Mouse (Mus musculus) testis, adult 2 months (tissue): ENCODE data around the gene Nupr1.

Experiments
- CTCF ChIP-seq: fragments of 200-500 bp; IDR thresholded peaks from 2 replicates; pipeline ENCODE4 v1.5.1; 2012; ENCODE audit warnings: low read depth, mild to moderate bottlenecking, inconsistent platforms, low read length, moderate library complexity; ENCODE audit not compliant: control insufficient read depth, insufficient read depth, insufficient replicate concordance
- POLR2A ChIP-seq: fragments of 200-500 bp; IDR thresholded peaks from 2 replicates; pipeline ENCODE4 v1.6.1; 2012; ENCODE audit warnings: low read depth, mild to moderate bottlenecking, inconsistent platforms, low read length, moderate library complexity; ENCODE audit not compliant: control insufficient read depth

- TF ChIP-seq CTCF (no peak), POLR2A (no peak)
Measured at GRCm38 (mm10) chr7:126635375-126635774, 4.7 kb upstream of the Nupr1 start.
